ENCODE assay signal across 26 mouse cellular contexts in the genomic region with DNA sequence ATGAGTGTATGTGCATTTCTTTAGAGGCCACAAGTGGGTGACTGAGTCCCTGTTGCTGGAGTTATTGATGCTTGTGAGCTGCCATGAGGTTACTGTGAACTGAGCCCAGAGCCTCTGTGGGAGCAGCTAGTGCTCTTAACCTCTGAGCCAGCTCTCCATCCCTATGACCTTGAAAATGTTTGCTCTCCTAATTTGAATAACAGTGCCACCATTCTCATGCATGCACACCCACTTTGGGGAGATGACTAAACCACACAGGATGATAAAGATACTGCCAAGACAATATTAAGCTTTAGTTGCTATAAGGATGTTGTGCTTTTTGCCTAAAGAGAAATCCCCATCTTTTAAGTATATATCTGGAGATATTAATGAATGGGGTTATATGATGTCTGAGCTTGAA.
"Had no signal": no experiment of that assay in that cellular context is flagged by ENCODE, and none has a peak within 500 bp of the region (broad histone marks: within the 10 kb centered on the region; RNA-seq: fewer than 3 reads in every experiment).

No protein-coding gene starts in this region.

- H3K4me1 ChIP-seq: heart, embryonic 10.5 days; heart, embryonic 12.5 days; hindbrain, embryonic 10.5 days; hindbrain, embryonic 12.5 days; hindbrain, embryonic 15.5 days; limb, embryonic 10.5 days; limb, embryonic 12.5 days; liver, embryonic 13.5 days; liver, embryonic 15.5 days had no signal

- H3K27me3 ChIP-seq: heart, embryonic 12.5 days; hindbrain, embryonic 12.5 days; hindbrain, embryonic 15.5 days; limb, embryonic 12.5 days; liver, embryonic 13.5 days; liver, embryonic 15.5 days had no signal

- DNase-seq: gastrocnemius, adult 2 months; gastrocnemius, postnatal 10 days; gastrocnemius, postnatal 25 days; heart, adult 18-20 months; heart, postnatal 10 days; heart, postnatal 4 days; kidney, adult 11 months; kidney, adult 2 months; kidney, postnatal 10 days; kidney, postnatal 25 days; layer of hippocampus, adult 9-11 months; liver; liver, embryonic 13.5 days; liver, postnatal 0 days had no signal

- H3K4me3 ChIP-seq: gastrocnemius, adult 2 months; heart, embryonic 10.5 days; heart, embryonic 12.5 days; hindbrain, embryonic 10.5 days; hindbrain, embryonic 12.5 days; hindbrain, embryonic 15.5 days; left cerebral cortex, adult 2 months; limb, embryonic 10.5 days; limb, embryonic 12.5 days; liver, embryonic 13.5 days; liver, embryonic 15.5 days had no signal

- H3K9ac ChIP-seq: heart, embryonic 12.5 days; hindbrain, embryonic 12.5 days; hindbrain, embryonic 15.5 days; limb, embryonic 12.5 days; liver, embryonic 13.5 days; liver, embryonic 15.5 days; liver, postnatal 0 days had no signal

- H3K36me3 ChIP-seq: heart, embryonic 10.5 days; heart, embryonic 12.5 days; hindbrain, embryonic 10.5 days; hindbrain, embryonic 12.5 days; hindbrain, embryonic 15.5 days; limb, embryonic 10.5 days; limb, embryonic 12.5 days; liver, embryonic 13.5 days; liver, embryonic 15.5 days had no signal

- ATAC-seq: hindbrain, postnatal 0 days; intestine, embryonic 16.5 days; liver, postnatal 0 days had no signal

- H3K4me2 ChIP-seq: heart, embryonic 12.5 days; hindbrain, embryonic 12.5 days; hindbrain, embryonic 15.5 days; limb, embryonic 12.5 days; liver, embryonic 11.5 days; liver, embryonic 13.5 days; liver, embryonic 15.5 days had no signal

- H3K9me3 ChIP-seq: heart, embryonic 10.5 days; heart, embryonic 12.5 days; hindbrain, embryonic 10.5 days; hindbrain, embryonic 12.5 days; hindbrain, embryonic 15.5 days; limb, embryonic 10.5 days; limb, embryonic 12.5 days; liver, embryonic 15.5 days had no signal

- H3K27ac ChIP-seq: gastrocnemius, adult 2 months; heart, embryonic 10.5 days; hindbrain, embryonic 10.5 days; hindbrain, embryonic 12.5 days; hindbrain, embryonic 15.5 days; hindbrain, postnatal 0 days; left cerebral cortex, adult 2 months; limb, embryonic 10.5 days; limb, embryonic 12.5 days; liver, embryonic 13.5 days; liver, embryonic 15.5 days had no signal
